Mouse (Mus musculus) kidney, embryonic 16.5 days (tissue): Measurements from ENCODE around the gene Gpr87. TPM values are rescaled to one million over a fixed set of nuclear protein-coding genes. Genes with fewer than 3 reads are reported as not detected.

ENCODE experiments used
- ATAC-seq: fragments of 200-750 bp; cut with Nextera tagmentation; 2 replicates; pipeline ENCODE4 v1.8.0; 2017; ENCODE audit warnings: moderate TSS enrichment; ENCODE audit not compliant: low FRiP score, low TSS enrichment
- H3K27ac ChIP-seq: fragments of 300-500 bp; sonication (generic); 2 replicates; pipeline ENCODE4 v1.5.1; 2014; ENCODE audit warnings: low read length
- H3K27me3 ChIP-seq: fragments of 300-500 bp; sonication (generic); 2 replicates; pipeline ENCODE4 v1.6.1; 2014; ENCODE audit warnings: low read length, control low read depth, mixed read lengths; ENCODE audit not compliant: insufficient read depth
- H3K36me3 ChIP-seq: fragments of 300-500 bp; sonication (generic); 2 replicates; pipeline ENCODE4 v1.6.1; 2014; ENCODE audit warnings: low read length, control low read depth, mixed read lengths; ENCODE audit not compliant: insufficient read depth
- H3K4me1 ChIP-seq: fragments of 300-500 bp; sonication (generic); 2 replicates; pipeline ENCODE4 v1.6.1; 2014; ENCODE audit warnings: low read length, control low read depth, mixed read lengths; ENCODE audit not compliant: insufficient read depth
- H3K4me2 ChIP-seq: fragments of 300-500 bp; sonication (generic); replicated peaks from 2 replicates; pipeline ENCODE4 v1.6.1; 2014; ENCODE audit warnings: low read depth, low read length
- H3K4me3 ChIP-seq: fragments of 300-500 bp; sonication (generic); 2 replicates; pipeline ENCODE4 v1.5.1; 2014; ENCODE audit warnings: mild to moderate bottlenecking, low read length
- H3K9ac ChIP-seq: fragments of 300-500 bp; sonication (generic); replicated peaks from 2 replicates; pipeline ENCODE4 v1.6.1; 2014; ENCODE audit warnings: low read length
- H3K9me3 ChIP-seq: fragments of 300-500 bp; sonication (generic); 2 replicates; pipeline ENCODE4 v1.6.1; 2016; ENCODE audit warnings: low read length, control low read depth
- WGBS: fragments of 180-500 bp; shearing (Covaris S2); extraction: QIAGEN DNeasy Blood & Tissue Kit; methylation state at CpG from one replicate; pipeline ENCODE4 v1.1.7; 2014; 5-methylcytosine and 5-hydroxymethylcytosine counted together
- polyA plus RNA-seq: library from polyadenylated mRNA; unstranded; fragments of >200 nt; fragmentation: Nextera tagmentation; extraction: Ambion mirVana; gene quantifications from 2 replicates; pipeline ENCODE4 v1.2.1, GENCODE M21; 2015

Gene Gpr87
- polyA plus RNA-seq, 1 experiment from 2014 or later, result 0.24 TPM

GRCm38 (mm10) chr3:59212404-59212803, 17.5 kb upstream of the Gpr87 start:
- Histone ChIP-seq H3K36me3 (no peaks in the 10 kb centered on the region), H3K9me3 (no peaks in the 10 kb centered on the region), H3K4me3 (no peak overlapping the region), H3K4me1 (no peaks in the 10 kb centered on the region), H3K27me3 (no peaks in the 10 kb centered on the region), H3K27ac (no peak overlapping the region), H3K9ac (no peak overlapping the region), H3K4me2 (no peak overlapping the region)
- no peak for ATAC-seq

- Histone ChIP-seq H3K36me3 (no peaks in the 10 kb centered on the region), H3K9me3 (no peaks in the 10 kb centered on the region), H3K4me2 (no peak overlapping the region)
These were observed 16.9 kb upstream of the Gpr87 start for GRCm38 (mm10) chr3:59211784-59212183.

GRCm38 (mm10) chr3:59210727-59211126, 15.8 kb upstream of the Gpr87 start, which contains the start of gene P2ry13:
TSS of gene P2ry13 (minus strand) at chr3:59210882.
- no peaks in the 10 kb centered on the region for H3K9me3 ChIP-seq
- 91% methylated on average over 6 of the region's 6 CpGs for WGBS
- no peaks in the 10 kb centered on the region for H3K4me1 ChIP-seq
- H3K27ac ChIP-seq, result no peak within 1 kb of the TSS
- no peaks in the 10 kb centered on the region for H3K27me3 ChIP-seq
- no peak within 1 kb of the TSS for H3K4me3 ChIP-seq
- no peak within 1 kb of the TSS for H3K9ac ChIP-seq
- no peak within 1 kb of the TSS for H3K4me2 ChIP-seq
- no peaks in the 10 kb centered on the region for H3K36me3 ChIP-seq
- no peak for ATAC-seq

More at GRCm38 (mm10) chr3:59211784-59212183, 16.9 kb upstream of the Gpr87 start:
- H3K9ac ChIP-seq, result no peak overlapping the region
- no peak overlapping the region for H3K27ac ChIP-seq
- no peaks in the 10 kb centered on the region for H3K4me1 ChIP-seq
- H3K27me3 ChIP-seq, result no peaks in the 10 kb centered on the region
- 82% methylated on average over 8 of the region's 8 CpGs for WGBS
- no peak overlapping the region for H3K4me3 ChIP-seq
- no peak for ATAC-seq

GRCm38 (mm10) chr3:59210089-59210488, 15.2 kb upstream of the Gpr87 start:
- H3K9me3 ChIP-seq, result no peaks in the 10 kb centered on the region
- H3K27ac ChIP-seq, result no peak overlapping the region
- H3K4me1 ChIP-seq, result no peaks in the 10 kb centered on the region
- no peak overlapping the region for H3K9ac ChIP-seq
- H3K36me3 ChIP-seq, result no peaks in the 10 kb centered on the region
- H3K4me3 ChIP-seq, result no peak overlapping the region
- ATAC-seq, result no peak
- H3K4me2 ChIP-seq, result no peak overlapping the region
- H3K27me3 ChIP-seq, result no peaks in the 10 kb centered on the region
- 82% methylated on average over 8 of the region's 8 CpGs for WGBS

- H3K9ac ChIP-seq, result no peak overlapping the region
- no peaks in the 10 kb centered on the region for H3K9me3 ChIP-seq
- H3K4me1 ChIP-seq, result no peaks in the 10 kb centered on the region
- 64% methylated on average over 4 of the region's 4 CpGs for WGBS
- no peak; the same call in 1 of the 2 replicates for ATAC-seq
- no peak overlapping the region for H3K4me2 ChIP-seq
- no peak overlapping the region for H3K4me3 ChIP-seq
- no peak overlapping the region for H3K27ac ChIP-seq
- H3K36me3 ChIP-seq, result no peaks in the 10 kb centered on the region
- no peaks in the 10 kb centered on the region for H3K27me3 ChIP-seq
These were observed 14.0 kb upstream of the Gpr87 start for GRCm38 (mm10) chr3:59208650-59209548.

GRCm38 (mm10) chr3:59205941-59206340, 11.0 kb upstream of the Gpr87 start:
- Histone ChIP-seq H3K27ac (no peak overlapping the region), H3K9ac (no peak overlapping the region), H3K4me1 (no peaks in the 10 kb centered on the region), H3K4me3 (no peak overlapping the region), H3K4me2 (no peak overlapping the region), H3K27me3 (no peaks in the 10 kb centered on the region), H3K36me3 (no peaks in the 10 kb centered on the region), H3K9me3 (no peaks in the 10 kb centered on the region)
- ATAC-seq, result no peak
- 72% methylated on average over 4 of the region's 4 CpGs for WGBS

GRCm38 (mm10) chr3:59204719-59205503, 10.0 kb upstream of the Gpr87 start:
- no peak overlapping the region for H3K4me3 ChIP-seq
- H3K9ac ChIP-seq, result no peak overlapping the region
- H3K27me3 ChIP-seq, result no peaks in the 10 kb centered on the region
- no peak overlapping the region for H3K27ac ChIP-seq
- H3K36me3 ChIP-seq, result no peaks in the 10 kb centered on the region
- H3K9me3 ChIP-seq, result no peaks in the 10 kb centered on the region
- no peak for ATAC-seq
- WGBS, result 73% methylated on average over 11 of the region's 11 CpGs
- H3K4me2 ChIP-seq, result no peak overlapping the region
- H3K4me1 ChIP-seq, result no peaks in the 10 kb centered on the region

GRCm38 (mm10) chr3:59203802-59204520, 9.1 kb upstream of the Gpr87 start:
- Histone ChIP-seq H3K27me3 (no peaks in the 10 kb centered on the region), H3K4me1 (no peaks in the 10 kb centered on the region), H3K9ac (no peak overlapping the region), H3K36me3 (no peaks in the 10 kb centered on the region), H3K4me3 (no peak overlapping the region), H3K4me2 (no peak overlapping the region), H3K9me3 (no peaks in the 10 kb centered on the region), H3K27ac (no peak overlapping the region)
- 66% methylated on average over 8 of the region's 8 CpGs for WGBS
- ATAC-seq, result no peak

- H3K4me3 ChIP-seq, result no peak overlapping the region
- H3K4me2 ChIP-seq, result no peak overlapping the region
- no peak overlapping the region for H3K27ac ChIP-seq
- H3K27me3 ChIP-seq, result no peaks in the 10 kb centered on the region
- no peaks in the 10 kb centered on the region for H3K36me3 ChIP-seq
- H3K9me3 ChIP-seq, result no peaks in the 10 kb centered on the region
- WGBS, result 75% methylated on average over 4 of the region's 4 CpGs
- no peak for ATAC-seq
- no peaks in the 10 kb centered on the region for H3K4me1 ChIP-seq
- H3K9ac ChIP-seq, result no peak overlapping the region
These were observed 2.5 kb upstream of the Gpr87 start for GRCm38 (mm10) chr3:59197329-59197948.
